Mouse (Mus musculus): ENCODE results near the gene Uqcr10. TPM values are rescaled to one million over a fixed set of nuclear protein-coding genes. Genes with fewer than 3 reads are reported as not detected.
A peak's percentile ranks its signal among the peaks of the same experiment; 100 is the strongest.
"Not testable (repeated sequence)": the region's sequence is repeated elsewhere in the genome, so short reads cannot be mapped to it uniquely, and the experiment has no call there.

Uqcr10 gene
- polyA plus RNA-seq, 2 experiments, result 756 to 868 TPM

DNA sequence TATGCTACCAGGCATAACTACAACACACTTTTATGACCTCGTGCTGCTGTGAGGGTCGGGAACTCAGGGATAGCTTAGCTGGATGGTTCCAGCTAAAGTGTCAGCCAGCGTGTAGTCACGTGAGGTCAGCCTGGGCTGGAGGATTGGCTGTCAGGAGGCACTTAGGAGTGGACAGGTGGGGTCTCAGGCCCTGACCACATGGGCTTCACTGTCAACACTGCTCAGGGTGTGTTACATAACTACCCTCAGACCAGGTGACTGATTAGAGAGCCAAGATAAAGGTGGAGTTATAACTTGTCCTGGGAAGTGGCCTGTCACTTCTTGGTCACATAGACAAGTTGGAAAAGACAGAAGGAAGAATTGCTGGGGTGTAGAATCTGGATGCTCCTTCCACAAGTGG lies 11.5 kb upstream of the Uqcr10 start:
- Histone ChIP-seq H3K9ac (ENCODE audit: low read depth, low read length, severe bottlenecking) (no peak overlapping the region), H3K9me3 (ENCODE audit: control insufficient read depth, low read length) (no peaks in the 10 kb centered on the region), H3K4me2 (replicated peaks; ENCODE audit: low read depth, low read length, severe bottlenecking) (no peak overlapping the region), H3K4me1 (ENCODE audit: control insufficient read depth, insufficient read depth, low read length) (peaks cover 9% of the 10 kb centered on the region), H3K27me3 (ENCODE audit: control insufficient read depth, insufficient read depth, low read length) (no peaks in the 10 kb centered on the region), H3K36me3 (ENCODE audit: control insufficient read depth, insufficient read depth, low read length) (no peaks in the 10 kb centered on the region), H3K4me3 (replicated peaks; ENCODE audit: low read length) (no peak overlapping the region), H3K27ac (replicated peaks; ENCODE audit: low read depth, low read length) (no peak overlapping the region)
- ATAC-seq (ENCODE audit: low FRiP score, low read depth) (no peak), DNase-seq (ENCODE audit: low spot score) (no peak)
- 78% methylated on average over 4 of the region's 4 CpGs for WGBS
- no peak for TF ChIP-seq POLR2A (IDR thresholded peaks at IDR 0.05; ENCODE audit: borderline replicate concordance, extremely low read depth, insufficient read depth, insufficient read length)

DNA sequence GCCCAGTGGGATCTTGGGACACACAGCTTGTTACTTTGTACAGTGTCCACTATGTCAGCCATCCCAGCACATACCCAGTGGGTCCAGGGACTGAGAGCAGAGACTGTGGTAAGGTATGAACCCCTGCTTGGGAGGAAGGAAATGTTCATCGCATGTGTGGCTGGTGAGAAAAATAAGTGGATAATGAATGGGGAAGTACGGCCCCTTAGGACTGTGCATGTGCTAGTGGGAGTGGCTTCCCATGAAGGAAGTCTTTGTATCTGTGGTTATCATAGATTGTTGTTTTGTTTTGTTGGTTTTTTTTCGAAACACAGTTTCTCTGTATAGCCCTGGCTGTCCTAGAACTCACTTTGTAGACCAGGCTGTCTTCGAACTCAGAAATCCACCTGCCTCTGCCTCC lies 10.6 kb upstream of the Uqcr10 start:
- H3K27ac ChIP-seq (replicated peaks; ENCODE audit: low read depth, low read length), result no peak overlapping the region
- no peaks in the 10 kb centered on the region for H3K36me3 ChIP-seq (ENCODE audit: control insufficient read depth, insufficient read depth, low read length)
- ATAC-seq (ENCODE audit: low FRiP score, low read depth) (no peak), DNase-seq (ENCODE audit: low spot score) (no peak)
- peaks cover 3% of the 10 kb centered on the region; the same call in 1 of the 2 replicates for H3K4me1 ChIP-seq (ENCODE audit: control insufficient read depth, insufficient read depth, low read length)
- no peak overlapping the region for H3K9ac ChIP-seq (ENCODE audit: low read depth, low read length, severe bottlenecking)
- H3K9me3 ChIP-seq (ENCODE audit: control insufficient read depth, low read length), result no peaks in the 10 kb centered on the region
- H3K4me3 ChIP-seq (replicated peaks; ENCODE audit: low read length), result no peak overlapping the region
- TF ChIP-seq POLR2A (IDR thresholded peaks at IDR 0.05; ENCODE audit: borderline replicate concordance, extremely low read depth, insufficient read depth, insufficient read length), result no peak
- no peaks in the 10 kb centered on the region for H3K27me3 ChIP-seq (ENCODE audit: control insufficient read depth, insufficient read depth, low read length)
- no peak overlapping the region for H3K4me2 ChIP-seq (replicated peaks; ENCODE audit: low read depth, low read length, severe bottlenecking)
- WGBS, result 86% methylated on average over 4 of the region's 4 CpGs

DNA sequence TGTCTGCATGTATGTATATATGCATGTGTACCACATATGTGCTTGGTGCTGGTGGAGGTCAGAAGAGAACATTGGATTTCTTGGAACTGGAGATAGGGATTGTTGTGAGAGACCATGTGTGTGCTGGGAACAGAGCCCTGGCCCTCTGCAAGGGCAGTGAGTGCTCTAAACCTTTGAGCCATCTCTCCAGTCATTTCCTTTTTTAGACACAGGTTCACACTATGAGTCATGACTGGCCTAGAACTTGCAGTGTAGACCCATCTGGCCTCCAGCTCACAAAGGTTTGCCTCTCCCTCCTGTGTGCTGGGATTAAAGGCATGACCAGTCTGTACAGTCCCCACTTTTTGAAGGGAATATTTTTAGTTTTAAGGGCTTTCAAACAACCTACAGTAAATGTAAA lies 8.7 kb upstream of the Uqcr10 start:
- H3K27me3 ChIP-seq (ENCODE audit: control insufficient read depth, insufficient read depth, low read length), result no peaks in the 10 kb centered on the region
- no peaks in the 10 kb centered on the region for H3K4me1 ChIP-seq (ENCODE audit: control insufficient read depth, insufficient read depth, low read length)
- no peaks in the 10 kb centered on the region for H3K9me3 ChIP-seq (ENCODE audit: control insufficient read depth, low read length)
- TF ChIP-seq POLR2A (IDR thresholded peaks at IDR 0.05; ENCODE audit: borderline replicate concordance, extremely low read depth, insufficient read depth, insufficient read length), result no peak
- H3K36me3 ChIP-seq (ENCODE audit: control insufficient read depth, insufficient read depth, low read length), result no peaks in the 10 kb centered on the region
- H3K4me2 ChIP-seq (replicated peaks; ENCODE audit: low read depth, low read length, severe bottlenecking), result no peak overlapping the region
- no peak overlapping the region for H3K4me3 ChIP-seq (replicated peaks; ENCODE audit: low read length)
- ATAC-seq (ENCODE audit: low FRiP score, low read depth), result no peak
- DNase-seq (ENCODE audit: low spot score), result no peak
- H3K27ac ChIP-seq (replicated peaks; ENCODE audit: low read depth, low read length), result no peak overlapping the region
- no peak overlapping the region for H3K9ac ChIP-seq (ENCODE audit: low read depth, low read length, severe bottlenecking)

DNA sequence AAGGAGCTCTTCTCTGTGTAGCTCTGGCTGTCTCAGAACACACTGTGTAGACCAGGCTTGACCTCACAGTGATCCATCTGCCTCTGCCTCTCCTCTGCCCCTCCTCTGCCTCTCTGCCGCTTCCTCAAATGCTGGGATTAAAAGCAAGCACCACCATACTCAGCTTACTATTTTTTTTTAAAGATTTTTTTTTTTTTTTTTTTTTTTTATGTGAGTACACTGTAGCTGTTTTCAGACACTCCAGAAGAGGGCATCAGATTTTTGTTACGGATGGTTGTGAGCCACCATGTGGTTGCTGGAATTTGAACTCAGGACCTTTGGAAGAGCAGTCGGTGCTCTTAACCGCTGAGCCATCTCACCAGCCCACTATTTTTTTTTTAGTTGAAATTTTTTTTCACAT lies 6.0 kb upstream of the Uqcr10 start:
- not testable (repeated sequence) for H3K4me3 ChIP-seq (replicated peaks; ENCODE audit: low read length); ATAC-seq (ENCODE audit: low FRiP score, low read depth)

DNA sequence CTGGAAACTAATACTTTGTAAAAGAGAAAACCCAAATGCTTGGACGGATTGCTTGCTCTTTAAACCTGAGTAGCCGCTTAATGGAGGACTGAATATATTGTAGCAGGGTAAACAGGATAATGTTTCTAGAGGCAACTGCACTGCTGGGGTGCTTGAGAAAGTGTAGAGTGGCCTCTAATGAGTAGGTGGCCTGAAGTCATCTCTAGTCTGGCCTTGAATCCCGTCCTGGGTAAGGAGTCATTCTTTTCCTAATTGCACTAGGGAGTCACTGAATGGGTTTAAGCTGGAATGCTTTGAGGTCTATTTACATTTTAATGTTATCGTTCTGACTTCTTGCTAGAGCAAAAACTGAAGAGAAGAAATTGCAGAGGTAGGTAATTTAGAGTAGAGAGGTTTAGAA lies 1.0 kb upstream of the Uqcr10 start:
- Histone ChIP-seq H3K4me1 (ENCODE audit: control insufficient read depth, insufficient read depth, low read length) (peaks cover 10% of the 10 kb centered on the region), H3K36me3 (ENCODE audit: control insufficient read depth, insufficient read depth, low read length) (peaks cover 20% of the 10 kb centered on the region), H3K4me3 (replicated peaks; ENCODE audit: low read length) (peak overlapping the region; percentile 85), H3K4me2 (replicated peaks; ENCODE audit: low read depth, low read length, severe bottlenecking) (peak overlapping the region; percentile 82), H3K9ac (ENCODE audit: low read depth, low read length, severe bottlenecking) (peak overlapping the region; percentile 84), H3K27ac (replicated peaks; ENCODE audit: low read depth, low read length) (no peak overlapping the region), H3K27me3 (ENCODE audit: control insufficient read depth, insufficient read depth, low read length) (no peaks in the 10 kb centered on the region), H3K9me3 (ENCODE audit: control insufficient read depth, low read length) (no peaks in the 10 kb centered on the region)
- no peak for DNase-seq (ENCODE audit: low spot score)
- ATAC-seq (ENCODE audit: low FRiP score, low read depth), result no peak
- WGBS, result 9% methylated on average over 4 of the region's 4 CpGs
- TF ChIP-seq POLR2A (IDR thresholded peaks at IDR 0.05; ENCODE audit: borderline replicate concordance, extremely low read depth, insufficient read depth, insufficient read length), result no peak

More for the DNA sequence above, 6.0 kb upstream of the Uqcr10 start:
- H3K9ac ChIP-seq (ENCODE audit: low read depth, low read length, severe bottlenecking); H3K4me1 ChIP-seq (ENCODE audit: control insufficient read depth, insufficient read depth, low read length); H3K36me3 ChIP-seq (ENCODE audit: control insufficient read depth, insufficient read depth, low read length); H3K9me3 ChIP-seq (ENCODE audit: control insufficient read depth, low read length); DNase-seq (ENCODE audit: low spot score); H3K27ac ChIP-seq (replicated peaks; ENCODE audit: low read depth, low read length); H3K27me3 ChIP-seq (ENCODE audit: control insufficient read depth, insufficient read depth, low read length); H3K4me2 ChIP-seq (replicated peaks; ENCODE audit: low read depth, low read length, severe bottlenecking): not testable (repeated sequence)
- 92% methylated on average over 4 of the region's 4 CpGs for WGBS

DNA sequence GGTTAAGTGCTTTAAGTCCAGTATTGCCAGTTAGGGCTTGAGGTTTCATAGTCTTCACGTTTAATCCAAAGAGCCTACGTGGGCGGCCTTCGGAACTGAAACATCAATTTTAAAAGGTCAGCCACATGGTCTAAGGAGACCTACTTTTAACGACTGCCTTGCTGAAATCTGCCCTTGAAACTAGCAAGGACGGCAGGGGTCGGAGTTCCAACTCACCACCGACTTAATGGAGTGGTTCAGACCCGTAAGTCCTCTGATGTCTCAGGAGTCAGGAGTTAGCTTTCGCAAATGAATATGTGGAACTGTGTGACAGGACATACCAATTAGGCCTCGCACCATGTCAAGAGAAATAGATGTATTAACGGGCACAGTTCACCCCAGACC lies 462 bp downstream of the Uqcr10 start:
- no peak overlapping the region for H3K27ac ChIP-seq (replicated peaks; ENCODE audit: low read depth, low read length)
- peak overlapping the region; percentile 85 for H3K4me3 ChIP-seq (replicated peaks; ENCODE audit: low read length)
- peaks cover 10% of the 10 kb centered on the region for H3K4me1 ChIP-seq (ENCODE audit: control insufficient read depth, insufficient read depth, low read length)
- no peak for TF ChIP-seq POLR2A (IDR thresholded peaks at IDR 0.05; ENCODE audit: borderline replicate concordance, extremely low read depth, insufficient read depth, insufficient read length)
- H3K9me3 ChIP-seq (ENCODE audit: control insufficient read depth, low read length), result no peaks in the 10 kb centered on the region
- WGBS, result 3% methylated on average over 12 of the region's 12 CpGs
- no peak for ATAC-seq (ENCODE audit: low FRiP score, low read depth)
- peaks cover 20% of the 10 kb centered on the region for H3K36me3 ChIP-seq (ENCODE audit: control insufficient read depth, insufficient read depth, low read length)
- DNase-seq (ENCODE audit: low spot score), result no peak
- H3K9ac ChIP-seq (ENCODE audit: low read depth, low read length, severe bottlenecking), result peak overlapping the region; percentile 84
- H3K27me3 ChIP-seq (ENCODE audit: control insufficient read depth, insufficient read depth, low read length), result no peaks in the 10 kb centered on the region
- peak overlapping the region; percentile 82 for H3K4me2 ChIP-seq (replicated peaks; ENCODE audit: low read depth, low read length, severe bottlenecking)
